Mouse (Mus musculus): ENCODE results near the gene Lrrc56. TPM values are rescaled to one million over a fixed set of nuclear protein-coding genes. Genes with fewer than 3 reads are reported as not detected.
A peak's percentile ranks its signal among the peaks of the same experiment; 100 is the strongest.

Lrrc56 gene
- polyA plus RNA-seq, 1 experiment from 2014 or later: 12.1 TPM

DNA sequence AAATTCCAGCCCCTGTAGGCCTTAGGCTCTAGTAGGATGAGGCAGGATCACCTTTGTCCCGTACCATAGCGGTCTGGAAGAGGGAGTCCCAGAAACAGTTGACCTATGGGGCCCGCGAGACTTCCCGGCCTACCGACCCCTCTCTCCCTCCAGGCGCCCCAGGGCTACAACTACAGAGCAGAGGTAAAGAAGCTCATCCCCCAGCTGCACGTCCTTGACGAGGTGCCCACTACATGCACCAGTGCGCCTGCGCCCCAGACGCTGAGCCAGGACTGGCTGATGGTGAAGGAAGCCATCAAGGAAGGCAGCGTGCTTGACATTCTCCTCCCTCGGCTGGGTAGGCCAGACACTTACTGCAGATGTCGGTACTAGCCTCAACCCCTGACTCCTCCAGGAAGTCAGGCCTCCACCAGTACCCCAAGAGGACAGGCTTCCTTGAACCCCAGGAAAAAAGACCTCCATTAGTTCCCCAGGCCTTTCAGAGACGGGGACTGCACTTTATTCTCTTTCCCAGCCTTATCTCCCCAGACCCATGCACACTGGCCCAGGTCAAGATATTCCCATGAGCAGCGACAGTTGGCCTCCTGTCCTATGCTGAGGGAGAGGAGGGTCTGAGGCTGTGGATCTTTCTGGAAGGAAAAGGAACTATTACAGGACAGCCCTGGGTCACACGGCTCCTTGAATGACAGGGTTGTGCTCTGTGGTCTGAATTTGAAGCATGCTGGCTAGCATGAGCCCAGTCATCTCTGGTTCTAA, 12.4 kb downstream of the Lrrc56 start:
- no peak overlapping the region for H3K4me3 ChIP-seq (replicated peaks)
- 76% methylated on average over 18 of the region's 18 CpGs for WGBS (ENCODE audit: insufficient replicate concordance)
- peak overlapping the region; percentile 35; the same call in 1 of the 2 replicates for H3K9ac ChIP-seq
- peaks cover 74% of the 10 kb centered on the region for H3K4me1 ChIP-seq (replicated peaks)
- H3K27me3 ChIP-seq: 0 out of 2 replicates have a peak, but pooled peaks cover 4% of the 10 kb centered on the region
- H3K36me3 ChIP-seq (replicated peaks): no peaks in the 10 kb centered on the region
- peak overlapping the region; percentile 91 for H3K27ac ChIP-seq (replicated peaks)
- peak; percentile 36; the same call in 1 of the 2 replicates for ATAC-seq (ENCODE audit: insufficient read depth)
- H3K4me2 ChIP-seq: peak overlapping the region; percentile 18; the same call in 1 of the 2 replicates
- no peaks in the 10 kb centered on the region for H3K9me3 ChIP-seq (replicated peaks)

DNA sequence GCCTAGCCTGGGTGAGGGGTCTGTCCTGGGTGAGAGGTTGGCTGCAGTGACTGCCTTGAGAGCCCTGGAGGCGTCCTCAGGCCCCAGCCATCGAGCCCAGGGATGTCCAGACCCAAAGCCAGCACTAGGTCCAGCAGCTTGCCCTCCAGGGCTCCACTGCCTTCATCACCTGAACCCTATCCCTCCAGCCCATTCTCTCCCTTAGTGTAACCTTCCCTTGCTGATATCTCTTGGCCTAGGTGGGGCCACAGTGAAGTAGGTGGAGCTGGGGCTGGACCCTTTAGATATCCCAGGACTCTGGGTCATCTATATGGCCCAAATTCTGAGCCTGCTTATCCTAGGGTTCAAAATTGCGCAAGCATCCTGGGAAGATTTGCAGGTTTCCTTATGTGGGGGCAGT, 15.6 kb downstream of the Lrrc56 start:
- Histone ChIP-seq H3K27me3 (0 out of 2 replicates have a peak, but pooled peaks cover 4% of the 10 kb centered on the region), H3K27ac (replicated peaks) (peak overlapping the region; percentile 91), H3K4me3 (replicated peaks) (peak overlapping the region; percentile 28), H3K4me2 (peak overlapping the region; percentile 74), H3K9me3 (replicated peaks) (no peaks in the 10 kb centered on the region), H3K36me3 (replicated peaks) (no peaks in the 10 kb centered on the region), H3K4me1 (replicated peaks) (peaks cover 98% of the 10 kb centered on the region), H3K9ac (peak overlapping the region; percentile 57)
- peak; percentile 93 for ATAC-seq (ENCODE audit: insufficient read depth)
- 47% methylated on average over 3 of the region's 3 CpGs for WGBS (ENCODE audit: insufficient replicate concordance)

DNA sequence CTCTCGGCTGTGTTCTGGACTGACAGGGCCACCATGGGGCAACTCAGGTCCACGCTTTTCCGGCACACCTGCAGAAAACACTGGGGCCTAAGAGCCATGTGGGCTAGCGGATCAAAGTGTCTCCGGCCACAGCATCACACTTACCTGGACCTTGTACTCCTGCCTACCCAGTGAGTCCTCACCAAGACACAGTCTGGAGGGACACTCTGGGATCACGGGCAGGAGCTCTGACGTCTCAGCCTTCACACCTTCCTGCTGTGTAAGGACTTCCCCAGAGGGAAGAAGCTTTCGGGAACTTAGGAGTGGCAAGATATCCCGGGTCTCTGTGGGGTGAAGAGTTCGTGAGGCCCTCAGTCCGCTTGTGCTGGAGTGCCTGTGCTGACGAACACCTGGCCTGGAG, 16.2 kb downstream of the Lrrc56 start:
- Histone ChIP-seq H3K4me2 (peak overlapping the region; percentile 74), H3K4me1 (replicated peaks) (peaks cover 98% of the 10 kb centered on the region), H3K9me3 (replicated peaks) (no peaks in the 10 kb centered on the region), H3K36me3 (replicated peaks) (no peaks in the 10 kb centered on the region), H3K9ac (peak overlapping the region; percentile 57; the same call in 1 of the 2 replicates), H3K27ac (replicated peaks) (peak overlapping the region; percentile 91), H3K27me3 (0 out of 2 replicates have a peak, but pooled peaks cover 4% of the 10 kb centered on the region), H3K4me3 (replicated peaks) (peak overlapping the region; percentile 28)
- WGBS (ENCODE audit: insufficient replicate concordance): 71% methylated on average over 12 of the region's 12 CpGs
- ATAC-seq (ENCODE audit: insufficient read depth): no peak

- Histone ChIP-seq H3K4me3 (replicated peaks) (no peak overlapping the region), H3K4me2 (peak overlapping the region; percentile 74; the same call in 1 of the 2 replicates), H3K9me3 (replicated peaks) (no peaks in the 10 kb centered on the region), H3K4me1 (replicated peaks) (peaks cover 98% of the 10 kb centered on the region), H3K27me3 (0 out of 2 replicates have a peak, but pooled peaks cover 4% of the 10 kb centered on the region), H3K27ac (replicated peaks) (peak overlapping the region; percentile 91; the same call in 1 of the 2 replicates), H3K36me3 (replicated peaks) (no peaks in the 10 kb centered on the region), H3K9ac (peak overlapping the region; percentile 15; the same call in 1 of the 2 replicates)
- WGBS (ENCODE audit: insufficient replicate concordance): 81% methylated on average over 14 of the region's 14 CpGs
- no peak for ATAC-seq (ENCODE audit: insufficient read depth)
Measured at GRCm38 (mm10) chr7:141210606-141211131, 16.7 kb downstream of the Lrrc56 start.

GRCm38 (mm10) chr7:141213133-141213532, 19.2 kb downstream of the Lrrc56 start:
- Histone ChIP-seq H3K27me3 (0 out of 2 replicates have a peak, but pooled peaks cover 4% of the 10 kb centered on the region), H3K27ac (replicated peaks) (peak overlapping the region; percentile 92), H3K4me1 (replicated peaks) (peaks cover 97% of the 10 kb centered on the region), H3K36me3 (replicated peaks) (peaks cover 11% of the 10 kb centered on the region), H3K9me3 (replicated peaks) (no peaks in the 10 kb centered on the region), H3K4me2 (no peak overlapping the region), H3K4me3 (replicated peaks) (no peak overlapping the region), H3K9ac (no peak overlapping the region)
- no peak for ATAC-seq (ENCODE audit: insufficient read depth)
- 81% methylated on average over 3 of the region's 3 CpGs for WGBS (ENCODE audit: insufficient replicate concordance)

DNA sequence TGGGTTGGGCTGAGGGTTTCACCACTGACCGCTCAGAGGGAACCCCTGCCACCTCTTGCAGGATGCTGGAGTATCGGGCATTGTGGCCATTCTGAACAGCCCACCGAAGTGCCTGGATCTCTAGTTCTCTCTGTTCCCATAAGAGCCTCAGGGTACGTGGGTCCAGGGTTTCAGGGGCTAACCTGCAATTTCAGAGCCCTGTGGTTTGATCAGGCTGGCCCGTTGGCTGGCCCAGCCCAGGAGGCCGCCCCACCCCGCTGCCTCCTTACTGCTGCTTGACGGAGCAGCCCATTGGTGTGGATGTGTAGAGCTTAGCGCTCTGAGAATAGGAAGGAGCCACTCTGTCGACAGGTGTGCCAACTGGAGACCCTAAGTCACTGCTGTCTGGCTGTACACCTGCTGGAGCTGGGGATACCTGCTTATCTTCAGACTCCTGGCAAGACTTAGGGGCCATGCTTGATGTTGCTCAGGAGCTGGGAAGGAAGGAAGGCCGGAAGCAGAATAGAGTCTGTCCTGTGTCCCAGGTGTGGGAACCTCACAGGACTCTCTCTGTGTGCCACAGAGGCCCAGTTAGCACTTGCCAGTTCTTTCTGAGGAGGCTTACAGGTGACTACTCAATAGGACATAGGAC, 19.8 kb downstream of the Lrrc56 start, which contains the start of gene Lmntd2:
Lmntd2 (minus strand) TSS at position 476 of the 631 bp plus-strand sequence.
- peak within 1 kb of the TSS; percentile 57 for H3K9ac ChIP-seq
- 88% methylated on average over 11 of the region's 11 CpGs for WGBS (ENCODE audit: insufficient replicate concordance)

DNA sequence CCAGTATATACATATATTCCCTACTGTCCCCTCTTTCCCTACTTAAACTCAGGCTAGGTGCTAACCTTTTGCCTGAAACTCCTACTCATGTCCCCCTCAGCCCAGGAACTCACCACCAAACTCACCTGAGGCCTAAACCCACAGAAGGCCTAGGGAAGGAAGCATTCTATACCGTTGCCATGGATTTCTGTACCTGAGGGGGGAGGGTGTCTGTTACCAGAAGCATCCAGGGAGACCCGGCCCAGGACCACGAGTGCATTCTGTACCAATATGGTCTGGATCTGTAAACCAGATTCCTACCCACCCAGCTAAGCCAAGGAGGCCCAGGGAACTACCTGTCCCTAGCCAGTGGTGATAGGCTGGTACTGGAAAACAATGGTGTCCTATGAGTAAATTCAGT, 20.4 kb downstream of the Lrrc56 start:
- H3K36me3 ChIP-seq (replicated peaks): peaks cover 22% of the 10 kb centered on the region
- 0 out of 2 replicates have a peak, but pooled peaks cover 4% of the 10 kb centered on the region for H3K27me3 ChIP-seq
- no peak overlapping the region; the same call in 1 of the 2 replicates for H3K4me2 ChIP-seq
- H3K27ac ChIP-seq (replicated peaks): peak overlapping the region; percentile 92
- H3K4me3 ChIP-seq (replicated peaks): no peak overlapping the region
- H3K9me3 ChIP-seq (replicated peaks): no peaks in the 10 kb centered on the region
- no peak for ATAC-seq (ENCODE audit: insufficient read depth)
- H3K4me1 ChIP-seq (replicated peaks): peaks cover 97% of the 10 kb centered on the region
- WGBS (ENCODE audit: insufficient replicate concordance): 81% methylated on average over 3 of the region's 3 CpGs
- H3K9ac ChIP-seq: no peak overlapping the region

More for the DNA sequence above, 19.8 kb downstream of the Lrrc56 start, which contains the start of gene Lmntd2:
- Histone ChIP-seq H3K36me3 (replicated peaks) (peaks cover 16% of the 10 kb centered on the region), H3K4me2 (peak within 1 kb of the TSS; percentile 100), H3K27me3 (0 out of 2 replicates have a peak, but pooled peaks cover 4% of the 10 kb centered on the region), H3K27ac (replicated peaks) (peak within 1 kb of the TSS; percentile 92), H3K4me3 (replicated peaks) (peak within 1 kb of the TSS; percentile 80), H3K4me1 (replicated peaks) (peaks cover 97% of the 10 kb centered on the region), H3K9me3 (replicated peaks) (no peaks in the 10 kb centered on the region)
- ATAC-seq (ENCODE audit: insufficient read depth): no peak

- Histone ChIP-seq H3K27me3 (0 out of 2 replicates have a peak, but pooled peaks cover 4% of the 10 kb centered on the region), H3K4me2 (peak within 1 kb of the TSS; percentile 100), H3K27ac (replicated peaks) (peak within 1 kb of the TSS; percentile 92), H3K9ac (peak within 1 kb of the TSS; percentile 89), H3K36me3 (replicated peaks) (peaks cover 31% of the 10 kb centered on the region), H3K4me3 (replicated peaks) (peak within 1 kb of the TSS; percentile 80), H3K4me1 (replicated peaks) (peaks cover 97% of the 10 kb centered on the region), H3K9me3 (replicated peaks) (no peaks in the 10 kb centered on the region)
- 4% methylated on average over 41 of the region's 41 CpGs for WGBS (ENCODE audit: insufficient replicate concordance)
- peak; percentile 94 for ATAC-seq (ENCODE audit: insufficient read depth)
Measured at GRCm38 (mm10) chr7:141215101-141215879, 21.3 kb downstream of the Lrrc56 start, which contains the start of gene Rassf7. TSS of gene Rassf7 (plus strand) at chr7:141215860.

GRCm38 (mm10) chr7:141215880-141216733, 22.1 kb downstream of the Lrrc56 start:
- H3K27me3 ChIP-seq: no peaks in the 10 kb centered on the region
- ATAC-seq (ENCODE audit: insufficient read depth): peak; percentile 49
- H3K4me1 ChIP-seq (replicated peaks): peaks cover 97% of the 10 kb centered on the region
- H3K36me3 ChIP-seq (replicated peaks): peaks cover 35% of the 10 kb centered on the region
- H3K27ac ChIP-seq (replicated peaks): peak overlapping the region; percentile 92
- WGBS (ENCODE audit: insufficient replicate concordance): 1% methylated on average over 42 of the region's 42 CpGs
- H3K4me2 ChIP-seq: peak overlapping the region; percentile 100
- peak overlapping the region; percentile 89 for H3K9ac ChIP-seq
- no peaks in the 10 kb centered on the region for H3K9me3 ChIP-seq (replicated peaks)
- peak overlapping the region; percentile 80 for H3K4me3 ChIP-seq (replicated peaks)
